Mouse (Mus musculus) neural tube, embryonic 10.5 days (tissue): ENCODE measurements around the gene P3h4.

Experiments
- DNase-seq: peaks from one replicate; pipeline ENCODE4 v3.0.0-alpha.2; 2017; ENCODE audit warnings: low spot score; ENCODE audit errors: extremely low spot score

The P3h4 gene

GRCm38 (mm10) chr11:100408835-100409462 is 5.7 kb downstream of the P3h4 start:
- no peak for DNase-seq

- DNase-seq: peak; percentile 55
Measured at GRCm38 (mm10) chr11:100408076-100408834, 6.4 kb downstream of the P3h4 start.

GRCm38 (mm10) chr11:100406995-100407705 is 7.5 kb downstream of the P3h4 start:
- DNase-seq: no peak

GRCm38 (mm10) chr11:100406273-100406672 is 8.4 kb downstream of the P3h4 start:
- no peak for DNase-seq

- no peak for DNase-seq
Measured at GRCm38 (mm10) chr11:100404456-100405074, 10.1 kb downstream of the P3h4 start.

GRCm38 (mm10) chr11:100403445-100404134 is 11.0 kb downstream of the P3h4 start:
- no peak for DNase-seq

GRCm38 (mm10) chr11:100402682-100403081 is 12.0 kb downstream of the P3h4 start:
- DNase-seq: no peak

GRCm38 (mm10) chr11:100402240-100402639 is 12.4 kb downstream of the P3h4 start:
- no peak for DNase-seq

- DNase-seq: no peak
Measured at GRCm38 (mm10) chr11:100400842-100401241, 13.8 kb downstream of the P3h4 start.

GRCm38 (mm10) chr11:100399727-100400538 is 14.7 kb downstream of the P3h4 start:
- DNase-seq: no peak

- no peak for DNase-seq
Measured at GRCm38 (mm10) chr11:100399320-100399719, 15.3 kb downstream of the P3h4 start.

- DNase-seq: no peak
Measured at GRCm38 (mm10) chr11:100398517-100398916, 16.1 kb downstream of the P3h4 start.

- peak; percentile 94 for DNase-seq
Measured at GRCm38 (mm10) chr11:100397600-100398389, 16.8 kb downstream of the P3h4 start, which contains the start of gene Jup. Gene Jup (minus strand): TSS chr11:100397763.

- DNase-seq: peak; percentile 45
Measured at GRCm38 (mm10) chr11:100396886-100397599, 17.6 kb downstream of the P3h4 start.

- DNase-seq: no peak
Measured at GRCm38 (mm10) chr11:100395861-100396631, 18.6 kb downstream of the P3h4 start.

GRCm38 (mm10) chr11:100395200-100395599 is 19.4 kb downstream of the P3h4 start:
- DNase-seq: no peak

- no peak for DNase-seq
Measured at GRCm38 (mm10) chr11:100394353-100395074, 20.1 kb downstream of the P3h4 start.
